Mouse (Mus musculus): Measurements from ENCODE around the gene Aven. TPM values are rescaled to one million over a fixed set of nuclear protein-coding genes. Genes with fewer than 3 reads are reported as not detected.

Gene Aven
- polyA plus RNA-seq (2014; fragmentation: Illumina TruSeq; extraction: RNeasy Lipid Tissue Mini Kit (QIAGEN cat#74804); ENCODE audit: low read depth, low replicate concordance): 7.3 TPM

GRCm38 (mm10) chr2:112492856-112493538 lies at the start of gene Aven:
Gene Aven, plus strand, starts transcription at chr2:112492964.

DNA sequence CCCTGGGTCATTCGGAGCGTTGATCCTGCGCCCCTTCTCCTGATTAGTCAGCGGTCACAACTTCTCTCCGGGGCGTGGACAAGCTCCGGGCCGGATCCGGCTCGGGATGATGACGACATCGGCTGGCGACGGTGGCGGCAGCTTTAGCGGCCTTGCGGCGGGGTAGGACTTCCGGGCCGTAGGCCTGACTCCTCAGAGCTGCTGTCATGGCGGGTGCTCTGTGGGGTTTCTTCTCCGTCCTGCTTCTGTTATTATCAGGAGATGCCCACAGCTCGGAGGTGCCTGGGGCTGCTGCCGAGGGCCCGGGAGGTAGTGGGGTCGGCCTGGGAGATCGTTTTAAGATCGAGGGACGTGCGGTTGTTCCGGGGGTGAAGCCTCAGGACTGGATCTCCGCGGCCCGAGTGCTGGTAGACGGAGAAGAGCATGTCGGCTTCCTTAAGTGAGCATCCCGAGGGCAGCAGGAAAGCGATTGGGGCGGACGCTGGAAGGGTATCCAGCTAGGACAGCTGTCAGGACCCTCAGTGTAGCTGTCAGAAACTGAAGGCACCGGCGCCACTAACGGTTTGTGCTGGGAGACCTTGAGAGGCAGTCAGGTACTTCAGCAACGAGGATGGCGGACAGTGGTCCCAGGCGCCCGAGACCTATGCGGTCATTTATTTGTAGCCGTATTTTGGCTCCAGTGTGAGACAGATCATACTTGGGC lies 37.8 kb upstream of the Aven start, which contains the start of gene Emc7:
Gene Emc7, plus strand, starts transcription at position 136 of the 703 bp plus-strand sequence.

GRCm38 (mm10) chr2:112480669-112481068 lies 12.1 kb upstream of the Aven start, which contains the start of gene Chrm5:
Gene Chrm5, minus strand, starts transcription at chr2:112480769.

Other genes with a start within 250 kb of the Aven start
- not detected for gene Nutm1, start 233.7 kb upstream of the Aven start, polyA plus RNA-seq (2014; fragmentation: Illumina TruSeq; extraction: RNeasy Lipid Tissue Mini Kit (QIAGEN cat#74804); ENCODE audit: low read depth, low replicate concordance)
- gene Nop10, start 231.0 kb upstream of the Aven start, polyA plus RNA-seq (2014; fragmentation: Illumina TruSeq; extraction: RNeasy Lipid Tissue Mini Kit (QIAGEN cat#74804); ENCODE audit: low read depth, low replicate concordance): 48.2 TPM
- gene Slc12a6, start 227.1 kb upstream of the Aven start, polyA plus RNA-seq (2014; fragmentation: Illumina TruSeq; extraction: RNeasy Lipid Tissue Mini Kit (QIAGEN cat#74804); ENCODE audit: low read depth, low replicate concordance): 44.4 TPM
- gene Gm21985, start 226.7 kb upstream of the Aven start, polyA plus RNA-seq (2014; fragmentation: Illumina TruSeq; extraction: RNeasy Lipid Tissue Mini Kit (QIAGEN cat#74804); ENCODE audit: low read depth, low replicate concordance): 0.40 TPM
- gene Emc4, start 124.9 kb upstream of the Aven start, polyA plus RNA-seq (2014; fragmentation: Illumina TruSeq; extraction: RNeasy Lipid Tissue Mini Kit (QIAGEN cat#74804); ENCODE audit: low read depth, low replicate concordance): 91.9 TPM
- gene Katnbl1, start 113.8 kb upstream of the Aven start, polyA plus RNA-seq (2014; fragmentation: Illumina TruSeq; extraction: RNeasy Lipid Tissue Mini Kit (QIAGEN cat#74804); ENCODE audit: low read depth, low replicate concordance): 42.4 TPM
- gene Emc7, start 38.0 kb upstream of the Aven start, polyA plus RNA-seq (2014; fragmentation: Illumina TruSeq; extraction: RNeasy Lipid Tissue Mini Kit (QIAGEN cat#74804); ENCODE audit: low read depth, low replicate concordance): 82.5 TPM
- not detected for gene Chrm5, start 12.2 kb upstream of the Aven start, polyA plus RNA-seq (2014; fragmentation: Illumina TruSeq; extraction: RNeasy Lipid Tissue Mini Kit (QIAGEN cat#74804); ENCODE audit: low read depth, low replicate concordance)

All from kidney, adult 10 weeks (tissue).